Mouse (Mus musculus) CD4-positive, CD25-positive, alpha-beta regulatory T cell, adult 2 months (primary cell): Measurements from ENCODE around the gene Dusp1.

ENCODE experiments used
- DNase-seq: peaks from one replicate; pipeline ENCODE4 v3.0.0-alpha.2; 2012; ENCODE audit warnings: low read depth, low spot score

Gene Dusp1

DNA sequence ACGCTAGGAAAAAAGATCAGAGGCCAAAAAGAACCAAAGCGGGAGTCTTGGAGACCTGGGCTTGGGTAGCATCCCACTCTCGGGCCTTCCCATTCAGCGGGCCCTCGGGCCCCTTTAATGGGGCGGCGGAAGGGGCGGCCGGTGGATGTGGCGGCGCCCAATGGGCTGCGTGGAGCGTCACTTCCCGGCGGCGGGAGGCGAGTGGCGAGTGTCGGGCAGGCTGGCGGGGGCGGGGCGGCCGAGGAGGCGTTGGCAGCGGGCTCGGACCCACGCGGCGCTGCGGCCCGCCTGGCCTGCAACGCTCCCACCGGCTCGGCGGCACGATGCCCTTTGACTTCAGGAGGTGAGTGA lies 663 bp downstream of the Dusp1 start, which contains the start of gene Ergic1:
TSS of gene Ergic1 (plus strand) at position 200 of the 351 bp plus-strand sequence.
- peak; percentile 88 for DNase-seq

DNA sequence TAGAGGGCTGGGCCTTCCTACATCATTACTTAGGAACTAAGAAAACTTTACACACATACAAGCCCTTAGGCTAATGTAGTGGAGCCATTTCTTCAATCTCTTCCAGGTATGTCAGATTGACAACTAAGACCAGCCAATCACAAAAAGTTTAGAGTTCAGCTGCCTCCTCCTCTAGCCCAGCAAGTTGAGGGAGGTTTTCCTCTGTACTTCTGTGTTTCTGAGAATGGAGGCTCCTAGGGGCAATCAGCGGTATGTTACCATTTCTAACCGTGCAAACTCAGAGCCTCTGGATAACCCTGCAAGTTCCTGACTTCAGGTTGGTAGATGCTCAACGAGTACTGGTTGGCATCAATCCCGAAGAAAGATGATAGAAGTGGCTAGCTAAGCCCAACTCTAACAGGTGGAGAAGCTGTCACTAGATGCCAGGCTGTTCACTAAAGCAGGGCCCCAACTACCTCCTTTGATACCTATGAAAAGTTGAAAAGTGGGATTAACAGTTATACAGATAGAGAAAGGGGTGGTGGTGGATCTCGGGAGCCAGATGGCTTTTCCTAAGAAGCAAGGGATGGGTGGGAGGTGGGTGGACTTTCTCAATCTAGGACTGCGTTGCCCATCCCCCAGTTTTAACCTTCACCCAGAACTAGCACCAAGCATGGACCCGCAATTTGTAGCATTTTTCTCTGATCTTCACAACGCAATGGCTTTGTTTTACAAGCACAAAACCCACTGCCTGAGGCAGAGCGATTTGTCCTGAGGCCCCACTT lies 1.2 kb downstream of the Dusp1 start:
- DNase-seq: peak; percentile 82

DNA sequence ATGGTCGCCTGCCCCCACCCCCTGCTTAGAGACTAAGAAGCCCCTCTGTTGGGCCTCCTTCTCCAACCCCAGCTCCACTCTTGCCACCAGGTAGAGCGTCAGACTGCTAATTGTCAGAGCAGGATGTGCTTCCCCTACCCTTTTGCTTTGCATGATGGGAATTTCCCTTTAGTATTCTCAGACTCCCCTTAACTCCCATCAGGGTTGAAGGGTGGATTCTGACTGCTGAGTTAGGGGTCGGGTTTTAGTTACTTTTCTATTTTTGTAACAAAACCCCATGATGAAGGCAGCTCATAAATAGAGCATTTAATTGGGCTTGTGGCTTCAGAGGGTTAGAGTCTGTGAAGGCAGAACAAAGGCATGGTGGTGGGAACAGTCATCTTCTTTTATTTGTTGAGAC lies 8.9 kb downstream of the Dusp1 start:
- peak; percentile 64 for DNase-seq

DNA sequence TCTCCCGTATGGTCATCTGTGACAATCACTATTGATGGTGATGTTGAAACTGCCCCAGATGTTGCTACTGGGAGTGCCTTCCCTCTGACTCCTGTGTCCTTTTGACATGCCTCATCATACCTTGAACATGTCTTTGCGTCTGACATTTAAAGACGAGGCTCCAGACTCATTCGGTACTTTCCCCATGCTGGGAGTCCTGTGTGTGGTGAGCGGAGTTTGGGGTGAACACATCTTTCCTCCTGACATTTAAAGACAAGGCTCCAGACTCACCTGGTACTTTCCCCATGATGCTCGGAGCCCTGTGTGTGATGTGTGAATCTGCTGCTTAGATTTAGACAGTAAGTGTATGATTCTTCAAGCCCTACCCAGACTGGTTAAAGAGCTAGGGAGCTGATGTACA lies 10.8 kb downstream of the Dusp1 start:
- DNase-seq: peak; percentile 88

DNA sequence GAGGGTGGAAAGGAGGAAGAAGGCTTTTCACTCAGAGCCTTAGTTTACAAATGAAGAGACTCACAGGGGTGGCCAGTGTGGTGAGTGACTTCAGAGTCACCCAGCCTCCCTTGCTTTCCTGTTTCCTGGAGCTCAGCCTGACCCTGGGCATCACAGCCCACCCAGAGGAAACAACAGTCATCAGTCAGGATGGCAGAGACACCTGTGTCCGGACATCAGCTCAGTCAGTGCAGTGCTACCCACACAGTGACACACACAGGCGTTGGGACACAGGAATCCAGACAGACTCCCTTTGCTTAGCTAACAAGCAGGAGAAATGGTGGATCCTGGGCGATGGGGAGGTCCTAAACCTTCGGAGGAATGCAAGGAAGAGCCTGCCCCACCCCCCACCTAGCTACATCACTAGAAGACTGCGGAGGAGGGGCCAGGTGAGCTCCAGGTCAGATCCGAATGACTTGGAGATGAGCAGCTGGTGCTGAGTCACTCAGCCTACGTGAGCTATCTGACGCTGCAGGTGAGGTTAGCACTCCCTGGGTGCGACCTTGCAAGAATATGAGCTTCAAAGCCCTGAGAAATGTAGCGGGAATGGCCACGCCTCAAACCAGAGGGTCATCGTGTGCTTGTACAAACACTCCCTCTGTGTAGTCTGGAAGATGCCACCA lies 12.6 kb downstream of the Dusp1 start:
- peak; percentile 57 for DNase-seq

DNA sequence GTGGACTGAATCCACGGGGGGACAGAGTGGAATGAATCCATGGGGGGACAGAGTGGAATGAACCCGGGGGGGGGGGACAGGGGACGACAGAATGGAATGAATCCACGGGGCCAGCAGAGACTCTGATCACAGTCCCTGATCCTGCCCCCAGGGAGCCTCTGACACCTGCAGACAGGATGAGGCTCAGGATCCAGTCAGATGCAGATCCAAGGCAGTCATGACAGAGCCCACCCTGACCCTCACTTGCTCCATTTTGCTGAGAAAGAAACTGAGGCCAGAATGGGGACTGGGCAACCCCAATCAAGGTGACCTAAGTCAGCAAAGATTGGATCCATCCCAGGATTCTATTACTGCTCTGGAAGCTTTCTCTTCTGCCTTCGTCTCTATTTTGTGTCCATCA lies 13.4 kb downstream of the Dusp1 start:
- no peak for DNase-seq

DNA sequence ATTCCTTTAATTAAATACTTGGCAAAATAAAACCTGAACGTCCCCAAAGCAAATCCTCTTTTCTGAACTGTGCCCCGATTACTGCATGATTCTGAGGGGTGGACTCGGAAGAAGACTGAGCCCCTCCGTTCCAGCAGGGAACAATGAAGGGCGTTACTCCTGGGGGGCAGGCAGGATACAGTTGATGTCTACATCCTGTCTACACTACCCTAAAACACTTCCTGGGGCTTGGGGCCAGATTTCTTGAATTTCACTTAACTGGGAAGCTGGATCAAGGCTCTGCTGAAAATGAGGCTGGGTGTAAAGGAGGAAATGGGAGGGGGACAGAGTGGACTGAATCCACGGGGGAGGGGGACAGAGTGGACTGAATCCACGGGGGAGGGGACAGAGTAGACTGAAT lies 14.2 kb downstream of the Dusp1 start:
- DNase-seq: no peak

DNA sequence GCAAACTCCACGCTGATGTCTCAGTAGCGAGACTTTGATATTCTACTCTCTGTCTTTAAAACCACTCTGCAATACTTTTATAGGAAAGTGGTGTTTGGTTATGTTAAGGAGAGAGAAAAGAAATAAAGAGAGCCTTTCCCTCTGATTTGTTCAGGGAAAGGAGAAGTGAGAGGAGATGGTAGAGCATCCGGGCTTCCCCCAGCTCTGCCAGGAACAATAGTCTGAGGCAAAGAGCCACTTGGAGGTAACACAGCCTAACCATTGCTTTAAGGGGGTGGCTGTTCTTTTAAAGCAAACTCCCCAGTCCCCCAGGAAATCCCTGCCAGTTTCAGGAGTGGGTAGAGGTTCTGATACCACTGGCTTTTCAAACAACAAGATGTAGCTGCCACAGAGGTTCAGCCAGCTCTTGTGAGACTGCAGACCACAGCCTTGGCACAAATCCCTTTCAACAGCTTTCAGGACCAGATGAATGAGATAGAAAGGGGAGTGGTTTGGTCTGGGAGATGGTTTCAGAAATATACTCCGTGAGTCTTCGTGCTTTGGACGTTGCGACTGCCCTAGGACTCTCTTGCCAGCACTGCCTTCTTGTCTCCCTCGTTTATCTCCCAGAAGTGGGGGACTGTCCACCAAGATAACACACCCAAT lies 17.5 kb downstream of the Dusp1 start:
- no peak for DNase-seq

DNA sequence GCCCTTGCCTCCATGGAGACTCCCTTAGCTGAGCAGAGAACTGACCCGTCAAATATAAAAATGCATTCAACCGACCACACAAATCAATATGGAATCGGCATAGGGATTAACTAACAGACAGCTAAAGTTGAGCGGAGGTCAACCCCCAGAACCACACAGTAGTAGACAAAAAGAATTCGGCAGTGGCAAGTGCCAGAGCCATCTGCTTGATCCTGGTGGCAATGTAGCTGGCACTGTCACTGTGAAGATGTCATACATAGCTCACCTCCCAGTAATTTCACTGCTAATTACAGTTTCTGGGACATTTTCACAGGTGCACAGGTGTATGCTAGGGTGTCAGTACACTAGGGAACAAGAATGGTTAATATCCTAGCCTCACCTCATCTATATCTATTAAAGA lies 21.8 kb downstream of the Dusp1 start:
- DNase-seq: no peak

DNA sequence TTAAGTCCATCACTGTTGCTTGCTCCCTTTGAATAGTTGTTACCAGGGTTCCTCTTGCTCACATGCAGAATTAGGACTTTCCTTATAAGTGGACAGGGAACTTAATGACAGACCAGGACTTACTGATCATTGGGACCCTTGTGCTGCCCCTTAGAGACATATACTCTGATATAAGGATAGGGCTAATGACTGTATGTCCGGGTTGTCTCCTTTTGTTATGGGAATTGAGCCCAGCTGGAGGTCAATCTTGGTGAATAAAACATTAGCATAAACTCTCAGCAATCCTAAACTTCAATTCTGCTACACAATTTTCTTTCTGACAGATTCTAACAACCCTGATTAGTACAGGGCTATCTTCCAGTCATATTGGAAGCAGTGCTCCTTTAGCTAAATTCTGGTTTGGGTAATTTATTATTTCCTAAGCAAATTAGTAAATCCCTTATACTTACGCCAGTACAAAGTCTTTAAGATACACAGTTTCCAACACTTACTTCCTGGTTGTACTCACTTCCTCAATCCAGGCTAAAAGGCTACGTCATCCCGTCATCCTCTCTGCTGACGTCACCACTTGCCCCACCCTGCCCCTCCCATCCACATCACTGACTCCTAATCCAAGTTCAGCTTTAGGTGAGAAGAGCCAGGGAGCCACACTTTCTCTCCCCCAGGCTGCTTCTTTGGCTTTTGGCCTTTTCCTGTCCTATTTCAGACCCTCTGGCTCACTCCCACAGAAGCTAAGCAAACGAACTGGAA lies 24.0 kb downstream of the Dusp1 start:
- DNase-seq: peak; percentile 47

DNA sequence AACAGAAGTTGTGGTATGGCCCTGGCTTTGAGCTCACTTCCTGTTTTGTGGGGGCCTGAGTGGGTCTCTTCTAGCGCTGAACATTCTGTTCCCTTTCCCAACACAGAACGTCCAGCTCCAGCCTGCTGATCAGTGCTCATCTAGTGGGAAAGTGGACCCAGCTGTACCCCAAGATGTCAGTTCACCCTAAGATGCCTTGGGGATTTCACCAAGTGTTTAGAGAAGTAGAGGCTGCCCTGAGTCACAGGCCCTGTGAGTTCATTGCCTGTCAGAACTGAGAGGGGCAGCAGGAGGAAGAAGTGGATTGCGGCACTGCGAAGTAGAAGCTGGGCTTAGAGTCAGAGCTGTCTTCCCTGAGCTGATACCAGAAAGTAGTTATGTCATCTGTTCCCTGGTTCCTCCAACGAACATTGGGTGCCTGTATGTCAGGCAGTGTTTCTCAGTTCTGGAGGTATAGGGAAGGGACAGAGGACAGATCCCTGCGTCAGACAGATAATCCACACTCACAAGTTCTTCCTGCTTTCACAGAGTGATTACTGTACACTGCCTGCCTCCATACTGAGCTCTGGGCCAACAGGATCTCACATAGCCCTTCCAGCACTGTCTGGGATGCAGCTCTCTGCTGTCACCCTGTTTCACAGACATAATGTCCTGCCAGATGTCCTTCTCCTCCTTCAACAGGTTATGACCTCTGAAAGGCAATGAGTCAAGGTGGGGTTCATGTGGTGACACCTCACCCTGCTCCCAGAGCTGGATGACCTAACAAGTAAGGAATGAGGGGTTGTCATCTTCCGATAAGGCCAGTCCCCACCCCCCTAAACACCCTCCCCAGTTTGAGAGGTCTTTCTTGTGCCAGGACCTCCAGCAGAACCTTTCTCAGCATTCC lies 26.4 kb downstream of the Dusp1 start:
- DNase-seq: no peak

DNA sequence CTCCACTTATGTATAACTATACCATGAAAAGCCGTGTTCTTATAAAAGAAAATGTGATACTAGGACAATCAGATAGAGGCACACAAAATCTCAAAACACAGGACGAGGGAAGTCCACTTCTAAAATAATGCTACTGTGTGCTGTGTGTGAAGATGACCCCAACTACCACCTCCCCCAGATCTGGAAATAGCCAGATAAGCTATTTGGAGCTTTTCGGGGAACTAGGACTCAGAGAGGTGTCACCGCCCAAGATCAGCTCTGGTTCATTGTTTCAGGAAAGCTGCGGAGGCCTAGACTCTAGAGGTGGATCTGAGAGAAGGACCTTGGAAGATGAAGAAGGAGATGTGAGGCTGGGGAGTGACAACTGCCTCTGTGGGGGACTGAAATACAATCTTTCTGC lies 27.2 kb downstream of the Dusp1 start:
- no peak for DNase-seq

DNA sequence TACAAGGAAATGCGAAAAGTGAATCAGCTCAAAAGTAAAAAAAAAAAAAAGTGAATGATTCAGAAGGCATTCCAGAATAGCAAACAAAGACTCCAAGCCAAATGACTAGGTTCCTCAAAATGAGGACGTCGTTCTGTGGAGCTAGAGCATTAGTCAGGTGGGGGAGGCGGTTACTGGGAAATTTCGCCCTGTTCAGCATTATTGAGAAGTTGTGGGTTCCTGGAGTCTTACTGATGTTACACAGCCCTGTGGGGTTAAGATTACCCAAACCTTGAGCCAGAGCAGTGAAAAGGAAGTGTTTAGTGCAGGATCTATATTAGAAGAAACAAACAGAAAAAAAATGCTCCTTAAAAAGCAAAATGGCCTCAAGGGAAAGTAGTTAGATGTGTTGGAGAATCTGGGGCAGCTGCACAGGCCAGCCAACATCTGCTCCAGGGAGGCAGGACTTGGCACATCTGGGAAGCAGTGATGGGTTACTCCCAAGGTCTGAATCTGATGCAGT lies 28.0 kb downstream of the Dusp1 start:
- DNase-seq: no peak

DNA sequence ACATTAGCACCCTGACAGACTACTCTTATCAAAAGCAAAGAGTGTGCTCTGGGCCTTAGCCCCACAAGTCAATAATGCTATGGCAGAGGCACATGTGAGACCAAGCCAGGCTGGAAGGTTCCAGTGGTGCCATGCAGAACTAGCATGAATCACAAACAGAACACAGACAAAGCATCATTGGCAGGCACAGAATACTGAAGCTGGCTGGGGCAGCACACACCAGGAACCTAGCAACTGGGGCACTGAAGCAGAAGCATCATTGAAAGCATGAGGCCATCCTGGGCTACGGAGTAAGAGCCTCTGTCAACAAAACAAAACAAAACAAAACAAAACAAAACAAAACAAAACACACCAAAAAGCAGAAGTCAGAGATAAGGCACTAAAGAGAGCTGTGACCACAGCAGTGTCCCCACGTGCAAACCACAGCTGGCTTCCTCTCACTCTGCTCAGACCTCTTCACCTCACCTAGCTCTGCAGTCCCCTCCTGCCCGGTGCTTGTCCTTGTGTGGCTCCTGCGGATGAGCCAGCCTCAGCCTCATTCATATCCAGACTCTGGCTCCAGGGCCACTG lies 29.4 kb downstream of the Dusp1 start:
- DNase-seq: peak; percentile 64

DNA sequence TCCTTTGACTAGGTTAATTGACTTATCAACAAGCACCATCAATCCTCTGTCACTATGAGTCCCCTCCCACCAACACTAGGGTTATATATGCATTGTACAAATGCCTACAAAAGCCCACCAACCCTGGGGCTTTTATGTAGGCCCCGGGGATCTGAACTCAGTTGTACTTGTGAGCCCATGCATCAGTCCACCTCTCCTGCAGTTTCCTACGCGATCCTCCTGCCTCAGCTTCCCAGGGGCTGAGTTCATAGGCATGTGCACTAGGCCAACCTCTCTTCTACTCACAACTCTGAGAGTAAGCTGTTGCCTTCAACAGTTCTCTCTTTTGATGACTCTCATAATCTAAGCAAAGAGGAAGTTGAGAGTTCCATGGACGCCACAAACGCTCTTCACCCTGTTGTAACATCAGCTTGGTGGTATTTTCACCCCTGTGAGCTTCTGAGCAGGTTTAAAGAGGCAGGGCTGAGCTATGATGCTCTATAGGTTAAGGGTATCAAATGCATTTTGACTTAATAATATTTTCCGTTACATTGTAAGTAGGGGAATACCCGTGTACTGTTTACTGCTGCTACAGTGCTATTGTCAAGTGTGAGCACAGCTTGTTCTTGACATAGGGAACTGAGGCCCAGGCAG lies 30.4 kb downstream of the Dusp1 start:
- DNase-seq: peak; percentile 86

DNA sequence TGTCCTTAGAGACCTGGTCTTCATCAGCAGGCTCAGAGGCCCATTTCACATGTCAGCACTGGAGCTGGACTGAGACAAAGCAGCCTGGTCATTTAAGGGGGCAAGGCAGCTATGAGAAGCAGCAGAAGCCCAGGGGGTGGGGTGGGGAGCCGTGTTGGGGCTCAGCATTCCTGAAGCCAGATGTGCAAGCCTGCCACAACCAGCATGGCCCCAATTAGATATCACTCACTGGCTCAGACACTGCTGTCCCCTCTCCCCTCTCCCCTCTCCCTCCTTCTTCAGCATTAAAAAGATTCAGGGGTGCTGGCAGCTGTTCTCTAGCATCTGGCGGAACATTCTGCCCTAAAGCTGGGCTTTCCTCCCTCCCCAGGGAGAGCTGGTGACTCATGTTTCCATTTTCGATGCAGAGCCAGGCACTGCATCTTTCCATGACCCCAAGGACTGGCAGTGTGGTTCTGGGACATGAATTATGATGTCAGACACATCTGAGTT lies 31.3 kb downstream of the Dusp1 start:
- DNase-seq: peak; percentile 65

DNA sequence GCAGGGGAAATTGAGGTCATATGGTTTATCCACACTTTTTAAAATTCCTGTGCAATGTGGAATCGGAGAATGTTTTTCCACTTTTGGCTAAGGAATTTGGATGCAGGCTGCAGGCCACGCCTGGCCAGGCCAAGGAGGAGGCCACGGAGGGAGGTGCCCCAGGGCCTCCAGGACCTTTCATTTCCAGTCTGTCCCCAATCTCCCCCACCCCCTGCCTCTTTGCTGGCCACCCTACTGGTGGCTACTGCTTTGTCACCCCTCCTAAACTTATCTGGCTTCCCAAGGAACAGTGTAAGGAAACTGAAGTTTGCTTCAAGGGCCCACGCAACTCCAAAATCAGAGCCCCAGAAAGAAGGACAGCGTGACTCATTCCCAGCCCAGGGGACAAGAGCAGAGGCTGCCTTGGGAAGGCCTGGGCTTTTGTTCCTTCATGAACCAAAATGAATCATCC lies 32.1 kb downstream of the Dusp1 start:
- DNase-seq: no peak

DNA sequence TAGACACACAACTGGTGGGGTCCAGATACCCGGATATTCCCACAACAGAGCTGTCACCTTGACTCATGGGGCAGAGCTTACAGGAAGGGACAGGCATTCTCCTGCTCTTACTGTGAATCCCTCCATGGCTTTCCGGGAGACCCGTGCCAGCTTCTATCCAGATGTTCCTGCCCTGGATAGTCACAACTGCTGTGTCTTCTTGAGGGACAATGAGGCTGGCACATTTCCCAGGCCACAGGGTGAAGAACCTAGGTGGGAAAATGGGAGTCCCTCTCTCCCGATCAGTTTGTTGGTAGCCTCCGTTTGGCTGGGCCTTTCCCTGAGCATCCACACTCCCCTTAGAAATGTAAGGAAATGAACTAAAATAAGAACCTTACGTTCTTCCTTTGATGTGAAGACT lies 33.2 kb downstream of the Dusp1 start:
- DNase-seq: no peak

DNA sequence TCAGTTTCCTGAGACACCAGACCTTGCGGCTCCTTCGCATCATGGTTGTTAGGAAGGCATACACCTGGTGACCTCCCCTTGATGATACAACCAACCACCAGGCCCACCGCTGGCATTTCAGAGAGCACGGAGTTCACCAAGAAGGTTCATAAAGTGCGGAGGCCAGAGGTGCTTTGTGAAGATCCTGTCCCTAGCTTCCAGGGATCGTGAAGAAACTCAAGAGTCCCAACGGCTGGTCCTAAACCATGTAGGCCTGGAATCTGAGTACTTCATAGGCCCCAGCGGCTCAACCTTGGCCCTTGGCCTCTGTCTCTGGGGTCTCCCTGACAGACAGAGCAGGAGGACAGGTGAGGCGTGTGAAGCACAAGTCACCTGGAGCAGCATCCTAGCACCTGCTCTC lies 34.6 kb downstream of the Dusp1 start:
- no peak for DNase-seq

DNA sequence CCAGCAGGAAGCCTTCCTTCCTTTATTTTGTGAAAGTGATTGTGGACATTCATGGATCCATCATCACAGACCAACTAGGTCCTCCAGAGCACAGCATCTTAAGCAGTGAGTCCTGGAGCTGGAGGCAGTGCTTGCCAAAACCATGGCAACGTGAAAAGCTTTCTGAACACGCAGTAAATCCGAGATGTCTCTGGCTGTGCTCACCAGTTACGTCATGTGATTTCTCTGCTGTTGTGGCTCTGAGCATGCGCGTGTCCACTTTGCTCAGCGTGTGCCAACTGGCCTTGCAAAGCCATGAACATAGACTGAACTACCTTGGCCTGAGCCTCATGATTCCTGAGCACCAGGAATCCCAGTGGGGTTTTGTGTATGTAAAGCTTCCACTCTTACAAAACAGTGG lies 36.6 kb downstream of the Dusp1 start:
- DNase-seq: no peak
